Mouse (Mus musculus) duodenum, adult 2 months (tissue): ENCODE data around the gene Trip4. TPM values are rescaled to one million over a fixed set of nuclear protein-coding genes. Genes with fewer than 3 reads are reported as not detected.

Source experiments
- polyA plus RNA-seq: library from polyadenylated mRNA; depleted of rRNA; stranded (reverse); fragments of >200 nt; gene quantifications from 2 replicates; pipeline ENCODE4 v1.2.3, GENCODE M21; 2012; ENCODE audit warnings: low replicate concordance; rRNA removed

Gene Trip4
- 2.2 and 3.1 TPM in 2 replicates for polyA plus RNA-seq

GRCm38 (mm10) chr9:65908394-65909300 lies at the start of gene Trip4, which contains the start of gene Csnk1g1:
Trip4 (minus strand) TSS chr9:65908794.
Csnk1g1 (plus strand) TSS chr9:65908924.

DNA sequence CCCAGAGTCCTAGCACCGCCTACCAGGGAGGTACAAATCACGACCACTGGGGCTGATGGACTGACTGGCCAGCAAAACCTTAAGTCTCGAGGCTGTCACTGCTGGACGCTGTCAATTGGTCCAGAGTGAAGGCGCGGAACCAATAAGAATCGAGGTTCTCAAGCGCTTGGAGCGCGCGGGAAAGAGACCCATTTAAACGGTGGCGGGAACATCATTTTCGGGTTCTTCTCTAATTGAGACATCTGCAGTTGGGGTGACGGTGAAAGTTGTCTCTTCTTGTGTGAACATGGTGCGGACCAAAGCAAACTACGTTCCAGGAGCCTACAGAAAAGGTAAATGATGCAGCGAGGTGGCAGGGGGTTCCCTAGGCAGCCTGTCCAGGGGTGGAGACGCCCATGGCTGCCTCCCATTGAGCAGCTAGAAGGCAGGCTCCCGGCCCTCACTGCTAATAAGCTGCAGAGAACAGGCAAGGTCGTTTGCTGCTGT lies 18.4 kb downstream of the Trip4 start, which contains the start of gene Pclaf:
TSS of gene Pclaf (plus strand) at position 95 of the 486 bp plus-strand sequence.

GRCm38 (mm10) chr9:65827344-65828015 lies 81.1 kb downstream of the Trip4 start, which contains the start of gene Zfp609:
Zfp609 (minus strand) TSS chr9:65827564.

Other genes starting within 250 kb of the Trip4 start
- 50.3 and 55.4 TPM in 2 replicates for gene Oaz2, start 240.8 kb downstream of the Trip4 start, polyA plus RNA-seq
- gene Zfp609, start 81.2 kb downstream of the Trip4 start, polyA plus RNA-seq = 3.4 and 5.9 TPM in 2 replicates
- gene Pclaf, start 18.6 kb downstream of the Trip4 start, polyA plus RNA-seq = 0.91 and 0.92 TPM in 2 replicates
- 1.7 and 2.7 TPM in 2 replicates for gene Csnk1g1, start 130 bp upstream of the Trip4 start, polyA plus RNA-seq
- 109 and 110 TPM in 2 replicates for gene Ppib, start 151.4 kb upstream of the Trip4 start, polyA plus RNA-seq
- 0.21 and 0.82 TPM in 2 replicates for gene Snx22, start 160.9 kb upstream of the Trip4 start, polyA plus RNA-seq
- 29.3 and 47.8 TPM in 2 replicates for gene Snx1, start 217.8 kb upstream of the Trip4 start, polyA plus RNA-seq
- 6.4 and 6.6 TPM in 2 replicates for gene Ciao2a, start 217.8 kb upstream of the Trip4 start, polyA plus RNA-seq
- gene Dapk2, start 249.4 kb upstream of the Trip4 start, polyA plus RNA-seq = 5.4 and 11.6 TPM in 2 replicates